Mouse (Mus musculus): ENCODE measurements around the gene Dnajb12.

- TF ChIP-seq CTCF (IDR thresholded peaks at IDR 0.05; ENCODE audit: low read depth, low read length), result no peak
- no peak for TF ChIP-seq GATA2 (IDR thresholded peaks at IDR 0.05; ENCODE audit: borderline replicate concordance, low read depth, low read length)
- no peak for TF ChIP-seq GATA1 (IDR thresholded peaks at IDR 0.05; ENCODE audit: borderline replicate concordance, low read length)
Observed at GRCm38 (mm10) chr10:59862816-59863440, 16.4 kb upstream of the Dnajb12 start.
